Mouse (Mus musculus) hindbrain, embryonic 11.5 days (tissue): ENCODE results near the gene Cbl. TPM values are rescaled to one million over a fixed set of nuclear protein-coding genes. Genes with fewer than 3 reads are reported as not detected.

ENCODE experiments used
- ATAC-seq: fragments of 200-750 bp; cut with Nextera tagmentation; 2 replicates; pipeline ENCODE4 v1.8.0; 2017; ENCODE audit warnings: mild to moderate bottlenecking, moderate TSS enrichment, moderate library complexity; ENCODE audit not compliant: low FRiP score
- DNase-seq: peaks from one replicate; pipeline ENCODE4 v3.0.0-alpha.2; 2015; ENCODE audit warnings: low spot score
- H3K27ac ChIP-seq: fragments of 300-500 bp; sonication (generic); 2 replicates; pipeline ENCODE4 v1.5.1; 2014; ENCODE audit warnings: mild to moderate bottlenecking, low read depth, low read length
- H3K27me3 ChIP-seq: fragments of 300-500 bp; sonication (generic); 2 replicates; pipeline ENCODE4 v1.6.1; 2014; ENCODE audit warnings: mild to moderate bottlenecking, low read length, moderate library complexity, mixed read lengths; ENCODE audit not compliant: control insufficient read depth, insufficient read depth
- H3K36me3 ChIP-seq: fragments of 300-500 bp; sonication (generic); 2 replicates; pipeline ENCODE4 v1.6.1; 2014; ENCODE audit warnings: mild to moderate bottlenecking, low read length, moderate library complexity, mixed read lengths; ENCODE audit not compliant: control insufficient read depth, insufficient read depth
- H3K4me1 ChIP-seq: fragments of 300-500 bp; sonication (generic); replicated peaks from 2 replicates; pipeline ENCODE4 v1.6.1; 2014; ENCODE audit warnings: low read length, mixed read lengths; ENCODE audit not compliant: control insufficient read depth, insufficient read depth
- H3K4me2 ChIP-seq: fragments of 300-500 bp; sonication (generic); replicated peaks from 2 replicates; pipeline ENCODE4 v1.6.1; 2014; ENCODE audit warnings: mild to moderate bottlenecking, low read depth, low read length
- H3K4me3 ChIP-seq: fragments of 300-500 bp; sonication (generic); 2 replicates; pipeline ENCODE4 v1.5.1; 2014; ENCODE audit warnings: low read depth, low read length
- H3K9ac ChIP-seq: fragments of 300-500 bp; sonication (generic); 2 replicates; pipeline ENCODE4 v1.6.1; 2014; ENCODE audit warnings: low read depth, low read length
- H3K9me3 ChIP-seq: fragments of 300-500 bp; sonication (generic); 2 replicates; pipeline ENCODE4 v1.6.1; 2016; ENCODE audit warnings: low read length; ENCODE audit not compliant: control insufficient read depth
- WGBS: fragments of 180-500 bp; shearing (Covaris S2); extraction: QIAGEN DNeasy Blood & Tissue Kit; methylation state at CpG from one replicate; pipeline ENCODE4 v1.1.7; 2014; 5-methylcytosine and 5-hydroxymethylcytosine counted together
- polyA plus RNA-seq: library from polyadenylated mRNA; unstranded; fragments of >200 nt; fragmentation: Nextera tagmentation; extraction: Ambion mirVana; gene quantifications from 2 replicates; pipeline ENCODE4 v1.2.1, GENCODE M21; 2014

Cbl gene
- polyA plus RNA-seq, 1 experiment from 2014 or later = 24.7 TPM

- Histone ChIP-seq H3K27ac (no peak overlapping the region), H3K4me3 (no peak overlapping the region), H3K4me1 (no peaks in the 10 kb centered on the region), H3K27me3 (no peaks in the 10 kb centered on the region), H3K36me3 (no peaks in the 10 kb centered on the region), H3K9ac (no peak overlapping the region), H3K9me3 (no peaks in the 10 kb centered on the region), H3K4me2 (no peak overlapping the region)
- ATAC-seq = no peak
- 95% methylated on average over 4 of the region's 4 CpGs for WGBS
- no peak for DNase-seq
Observed at GRCm38 (mm10) chr9:44209416-44209815, 24.4 kb downstream of the Cbl start.

- Histone ChIP-seq H3K9me3 (no peaks in the 10 kb centered on the region), H3K27ac (no peak overlapping the region), H3K4me3 (no peak overlapping the region), H3K9ac (no peak overlapping the region), H3K4me1 (no peaks in the 10 kb centered on the region), H3K27me3 (no peaks in the 10 kb centered on the region), H3K4me2 (no peak overlapping the region), H3K36me3 (no peaks in the 10 kb centered on the region)
- no peak for DNase-seq
- 92% methylated on average over 2 of the region's 2 CpGs for WGBS
- ATAC-seq = no peak
Observed at GRCm38 (mm10) chr9:44207840-44208239, 26.0 kb downstream of the Cbl start.

- no peaks in the 10 kb centered on the region for H3K4me1 ChIP-seq
- DNase-seq (no peak), ATAC-seq (no peak)
- no peaks in the 10 kb centered on the region for H3K27me3 ChIP-seq
- 83% methylated on average over 3 of the region's 3 CpGs for WGBS
- H3K4me3 ChIP-seq = no peak overlapping the region
- no peaks in the 10 kb centered on the region for H3K36me3 ChIP-seq
- H3K9ac ChIP-seq = no peak overlapping the region
- no peak overlapping the region for H3K27ac ChIP-seq
- H3K4me2 ChIP-seq = no peak overlapping the region
- H3K9me3 ChIP-seq = no peaks in the 10 kb centered on the region
Observed at GRCm38 (mm10) chr9:44200458-44200857, 33.4 kb downstream of the Cbl start.

- Histone ChIP-seq H3K27ac (no peak overlapping the region), H3K4me3 (no peak overlapping the region), H3K27me3 (no peaks in the 10 kb centered on the region), H3K4me2 (no peak overlapping the region), H3K36me3 (no peaks in the 10 kb centered on the region), H3K4me1 (no peaks in the 10 kb centered on the region), H3K9ac (no peak overlapping the region), H3K9me3 (no peaks in the 10 kb centered on the region)
- ATAC-seq (no peak), DNase-seq (no peak)
Observed at GRCm38 (mm10) chr9:44199580-44199979, 34.3 kb downstream of the Cbl start.

- H3K9ac ChIP-seq = no peak overlapping the region
- H3K4me2 ChIP-seq = no peak overlapping the region
- no peak overlapping the region for H3K4me3 ChIP-seq
- no peaks in the 10 kb centered on the region for H3K9me3 ChIP-seq
- H3K27me3 ChIP-seq = no peaks in the 10 kb centered on the region
- H3K4me1 ChIP-seq = no peaks in the 10 kb centered on the region
- ATAC-seq = no peak
- H3K27ac ChIP-seq = no peak overlapping the region
- WGBS = 92% methylated on average over 3 of the region's 3 CpGs
- DNase-seq = no peak
- H3K36me3 ChIP-seq = no peaks in the 10 kb centered on the region
Observed at GRCm38 (mm10) chr9:44199166-44199565, 34.7 kb downstream of the Cbl start.

- H3K27me3 ChIP-seq = no peaks in the 10 kb centered on the region
- H3K27ac ChIP-seq = no peak overlapping the region
- no peaks in the 10 kb centered on the region for H3K9me3 ChIP-seq
- no peak overlapping the region for H3K9ac ChIP-seq
- no peak overlapping the region for H3K4me3 ChIP-seq
- DNase-seq = no peak
- no peak overlapping the region for H3K4me2 ChIP-seq
- 95% methylated on average over 4 of the region's 4 CpGs for WGBS
- no peaks in the 10 kb centered on the region for H3K4me1 ChIP-seq
- no peak for ATAC-seq
- no peaks in the 10 kb centered on the region for H3K36me3 ChIP-seq
Observed at GRCm38 (mm10) chr9:44196354-44196753, 37.5 kb downstream of the Cbl start.

- H3K4me3 ChIP-seq = no peak overlapping the region
- 97% methylated on average over 1 of the region's 1 CpGs for WGBS
- no peak for DNase-seq
- H3K27ac ChIP-seq = no peak overlapping the region
- no peaks in the 10 kb centered on the region for H3K27me3 ChIP-seq
- no peaks in the 10 kb centered on the region for H3K4me1 ChIP-seq
- H3K9me3 ChIP-seq = no peaks in the 10 kb centered on the region
- no peaks in the 10 kb centered on the region for H3K36me3 ChIP-seq
- ATAC-seq = no peak
- H3K9ac ChIP-seq = no peak overlapping the region
- no peak overlapping the region for H3K4me2 ChIP-seq
Observed at GRCm38 (mm10) chr9:44194000-44194399, 39.8 kb downstream of the Cbl start.

- Histone ChIP-seq H3K27me3 (no peaks in the 10 kb centered on the region), H3K9me3 (no peaks in the 10 kb centered on the region), H3K27ac (no peak overlapping the region), H3K4me1 (no peaks in the 10 kb centered on the region), H3K36me3 (no peaks in the 10 kb centered on the region), H3K4me3 (no peak overlapping the region), H3K4me2 (no peak overlapping the region), H3K9ac (no peak overlapping the region)
- ATAC-seq (no peak), DNase-seq (no peak)
- whole genome bisulfite sequencing = 92% methylated on average over 5 of the region's 5 CpGs
Observed at GRCm38 (mm10) chr9:44192794-44193193, 41.1 kb downstream of the Cbl start.

- H3K9ac ChIP-seq = no peak overlapping the region
- H3K36me3 ChIP-seq = no peaks in the 10 kb centered on the region
- no peak overlapping the region for H3K27ac ChIP-seq
- no peak overlapping the region for H3K4me3 ChIP-seq
- 89% methylated on average over 3 of the region's 3 CpGs for WGBS
- no peak overlapping the region for H3K4me2 ChIP-seq
- ATAC-seq (no peak), DNase-seq (no peak)
- H3K9me3 ChIP-seq = no peaks in the 10 kb centered on the region
- no peaks in the 10 kb centered on the region for H3K4me1 ChIP-seq
- H3K27me3 ChIP-seq = no peaks in the 10 kb centered on the region
Observed at GRCm38 (mm10) chr9:44192312-44192711, 41.5 kb downstream of the Cbl start.
